Mouse (Mus musculus): ENCODE data around the gene Actrt2.

The Actrt2 gene

DNA sequence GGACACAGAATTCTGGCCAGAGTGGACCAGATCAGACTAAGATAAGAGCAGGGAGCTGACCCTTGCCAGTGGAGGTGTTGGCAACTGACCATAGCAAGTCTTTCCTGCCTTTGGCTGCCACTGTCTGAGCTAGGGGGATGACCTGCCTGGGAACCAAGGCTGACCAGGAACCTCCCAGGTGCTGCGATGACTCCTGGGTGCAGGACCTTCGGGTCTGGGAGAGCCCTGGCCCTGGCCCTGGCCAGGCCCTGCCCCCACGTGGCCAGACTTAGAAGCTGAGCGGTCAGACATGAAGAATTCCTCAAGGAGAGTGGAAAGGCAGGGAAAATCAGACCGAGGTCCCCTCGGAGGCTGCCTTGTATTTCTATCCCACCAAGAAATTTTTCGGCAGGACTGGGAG, 28.5 kb downstream of the Actrt2 start:
- peak; percentile 69 for DNase-seq (ENCODE audit: extremely low spot score, low spot score)

DNA sequence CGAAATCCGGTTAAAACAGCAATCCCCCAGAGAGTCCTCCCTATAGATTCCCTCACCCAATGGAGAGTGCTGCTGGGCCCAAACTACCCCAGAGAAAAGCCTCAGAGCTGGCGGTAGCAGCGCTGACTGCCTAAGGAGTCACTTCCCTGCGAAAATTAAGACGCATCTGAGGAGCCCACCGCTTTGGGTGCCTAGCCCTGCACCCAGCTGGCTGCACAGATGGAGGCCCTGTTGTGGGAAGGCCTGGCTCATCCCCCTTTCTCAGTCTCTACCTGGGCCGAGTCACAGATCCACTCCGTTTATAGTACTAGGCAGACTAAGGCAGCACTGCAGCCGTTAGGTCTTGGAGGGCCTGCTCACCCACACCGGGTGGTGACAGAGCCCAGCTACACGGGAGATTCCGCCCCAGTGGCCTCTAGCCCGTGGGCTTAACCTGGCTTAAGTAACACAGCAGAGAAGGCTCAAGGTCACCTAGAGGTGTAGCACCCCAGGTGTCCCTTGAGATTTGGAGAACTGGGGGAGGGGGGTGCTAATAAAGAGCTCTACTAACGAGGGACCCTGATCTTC, 29.3 kb downstream of the Actrt2 start:
- DNase-seq (ENCODE audit: extremely low spot score, low spot score): peak; percentile 48

DNA sequence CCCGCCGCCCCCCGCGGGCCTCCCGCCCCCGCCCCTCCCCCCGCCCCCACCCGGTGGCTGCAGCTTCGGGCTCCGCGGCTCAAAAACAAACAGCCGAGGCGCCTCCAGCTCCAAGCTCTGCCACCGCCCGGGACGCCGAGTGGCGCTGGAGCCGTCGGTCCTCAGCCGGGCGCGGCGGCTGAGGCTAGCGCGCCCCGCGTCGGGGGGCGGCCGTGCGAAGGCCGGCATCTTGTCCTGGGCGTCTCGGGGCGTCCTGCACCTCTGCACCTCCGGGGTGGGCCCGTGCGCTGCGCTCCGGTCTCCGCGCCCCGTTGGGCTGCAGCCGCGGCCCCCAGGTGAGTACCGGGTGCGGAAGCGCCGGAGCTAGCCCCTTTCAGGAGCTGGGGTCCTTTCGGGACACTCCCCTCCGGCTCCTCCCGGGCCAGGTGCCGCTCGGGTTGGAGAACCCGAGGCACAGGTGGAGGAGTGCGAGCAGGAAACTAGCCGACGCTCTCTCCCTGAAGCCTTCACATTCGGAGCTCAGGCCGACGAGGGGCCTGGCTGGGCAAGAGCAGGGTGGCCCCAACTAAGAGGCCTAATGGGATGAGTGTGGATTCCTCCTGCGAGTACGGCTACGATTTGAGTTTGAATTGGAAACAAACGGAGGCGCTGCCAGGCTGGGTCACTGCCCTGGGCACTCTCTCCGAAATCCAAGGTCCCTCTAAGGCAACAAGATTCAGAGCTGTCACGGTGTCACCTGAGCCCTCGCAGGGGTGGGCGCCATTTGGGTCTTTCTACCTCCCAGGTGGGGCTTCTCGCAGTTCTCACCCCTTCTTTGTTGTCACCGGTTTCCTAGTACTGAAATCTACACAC, 30.0 kb downstream of the Actrt2 start:
- DNase-seq (ENCODE audit: extremely low spot score, low spot score): peak; percentile 63

DNA sequence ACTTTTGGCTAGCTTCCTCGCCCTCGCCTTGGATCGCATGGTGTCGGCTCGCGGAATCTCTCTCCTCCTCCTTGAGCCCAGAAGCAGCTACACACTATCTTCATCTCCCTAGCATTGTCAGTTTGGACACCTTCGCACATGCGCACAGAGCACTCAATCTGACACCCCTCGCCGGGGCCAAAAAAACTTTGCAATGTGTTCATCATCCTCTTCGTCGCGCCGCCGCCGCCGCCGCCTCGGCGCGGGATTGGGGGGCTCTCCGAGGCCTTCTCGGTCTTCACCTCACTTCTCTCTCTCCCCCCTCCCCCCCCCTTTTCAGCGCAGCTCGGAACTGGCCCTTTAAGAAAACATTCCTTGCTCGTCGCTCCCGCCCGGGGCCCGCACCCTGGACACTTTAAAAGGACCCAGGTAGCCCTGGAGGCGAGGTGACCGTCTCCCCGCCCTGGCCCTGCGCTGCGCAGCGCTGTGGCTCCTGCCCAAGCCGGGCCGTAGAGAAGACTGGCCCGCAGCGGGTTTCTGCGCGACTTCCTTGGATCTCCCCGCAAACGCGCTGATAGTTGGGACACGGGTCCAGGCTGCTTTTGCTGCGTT, 30.9 kb downstream of the Actrt2 start, which contains the start of gene Prdm16:
Gene Prdm16 (minus strand): TSS at position 153 of the 591 bp plus-strand sequence.
- DNase-seq (ENCODE audit: extremely low spot score, low spot score): peak; percentile 77

DNA sequence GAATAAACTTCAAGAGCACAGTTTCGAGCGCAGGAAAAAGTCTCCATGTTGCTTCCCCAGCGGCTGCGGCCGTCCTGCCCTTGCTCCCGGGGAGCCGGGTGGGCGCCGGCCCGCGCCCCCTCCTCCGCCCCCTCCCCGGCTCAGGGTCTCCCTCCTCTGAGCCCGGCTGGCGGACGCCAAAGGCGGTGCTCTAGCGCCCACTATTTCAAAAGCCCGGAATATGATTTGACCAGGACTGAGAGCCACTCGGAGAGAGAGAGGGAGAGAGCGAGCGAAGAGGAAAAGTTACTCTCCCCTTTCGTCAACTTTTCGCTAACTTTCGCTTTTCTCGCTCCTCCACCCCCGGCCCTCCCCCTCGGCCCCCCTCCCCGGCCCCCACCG, 31.6 kb downstream of the Actrt2 start:
- DNase-seq (ENCODE audit: extremely low spot score, low spot score): no peak

- DNase-seq (ENCODE audit: extremely low spot score, low spot score): peak; percentile 89
Observed at GRCm38 (mm10) chr4:154635241-154636052, 32.2 kb downstream of the Actrt2 start.

DNA sequence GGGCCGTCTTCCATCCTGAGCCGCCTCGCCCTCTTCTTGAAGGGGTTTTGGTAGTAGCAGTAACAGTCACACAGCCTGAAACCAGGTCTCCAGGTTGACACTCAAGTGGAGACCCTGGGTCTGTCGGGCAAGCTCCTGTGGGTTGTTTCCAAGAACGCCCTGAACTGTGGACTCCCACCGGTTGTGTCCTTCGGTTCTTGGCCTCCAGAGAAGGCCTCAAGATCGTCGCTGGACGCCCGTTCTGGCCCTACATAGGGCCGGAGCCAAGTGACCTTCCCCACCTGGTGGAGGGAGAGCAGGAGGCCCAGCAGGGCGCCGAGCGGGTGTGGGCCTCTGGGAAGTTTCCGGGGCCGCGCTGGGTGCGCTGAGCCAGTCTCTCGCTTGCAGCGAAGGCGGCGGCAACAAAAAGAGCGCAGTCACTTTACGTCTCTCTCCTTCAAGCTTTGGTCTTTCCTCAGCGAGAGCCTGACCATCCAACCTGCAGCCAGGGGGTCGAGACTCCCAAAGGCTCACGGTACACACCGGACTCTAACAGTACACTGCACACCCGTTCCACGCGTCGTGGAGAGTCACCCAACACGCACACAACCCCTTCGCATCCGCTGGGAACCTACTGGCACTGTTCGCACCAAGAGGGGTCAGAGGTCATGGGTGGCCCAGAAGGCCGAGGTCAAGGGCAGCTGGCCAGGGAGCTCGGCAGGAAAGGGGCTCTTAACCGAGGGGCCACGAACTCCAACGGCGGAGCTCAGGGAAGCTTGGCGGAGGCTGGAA, 33.0 kb downstream of the Actrt2 start:
- peak; percentile 71 for DNase-seq (ENCODE audit: extremely low spot score, low spot score)

DNA sequence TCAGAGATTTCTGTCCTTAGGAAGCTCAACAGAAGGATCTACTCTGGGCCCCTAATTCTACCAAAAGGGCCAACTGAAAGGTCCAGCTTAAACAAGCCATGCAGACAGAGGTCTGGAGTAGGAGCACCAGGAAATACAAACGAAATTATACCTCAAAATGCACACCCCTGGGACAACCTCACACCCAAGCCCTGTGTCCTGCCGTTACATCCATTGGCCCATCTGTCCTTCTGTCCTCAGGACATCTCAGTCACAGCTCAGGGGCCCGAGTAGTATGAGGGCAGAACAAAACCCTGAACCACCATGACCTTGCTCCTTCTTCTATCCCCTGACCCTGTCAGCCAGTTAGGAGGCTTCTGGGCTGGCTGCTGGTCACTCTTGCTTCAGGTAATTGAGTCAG, 33.7 kb downstream of the Actrt2 start:
- DNase-seq (ENCODE audit: extremely low spot score, low spot score): peak; percentile 49

DNA sequence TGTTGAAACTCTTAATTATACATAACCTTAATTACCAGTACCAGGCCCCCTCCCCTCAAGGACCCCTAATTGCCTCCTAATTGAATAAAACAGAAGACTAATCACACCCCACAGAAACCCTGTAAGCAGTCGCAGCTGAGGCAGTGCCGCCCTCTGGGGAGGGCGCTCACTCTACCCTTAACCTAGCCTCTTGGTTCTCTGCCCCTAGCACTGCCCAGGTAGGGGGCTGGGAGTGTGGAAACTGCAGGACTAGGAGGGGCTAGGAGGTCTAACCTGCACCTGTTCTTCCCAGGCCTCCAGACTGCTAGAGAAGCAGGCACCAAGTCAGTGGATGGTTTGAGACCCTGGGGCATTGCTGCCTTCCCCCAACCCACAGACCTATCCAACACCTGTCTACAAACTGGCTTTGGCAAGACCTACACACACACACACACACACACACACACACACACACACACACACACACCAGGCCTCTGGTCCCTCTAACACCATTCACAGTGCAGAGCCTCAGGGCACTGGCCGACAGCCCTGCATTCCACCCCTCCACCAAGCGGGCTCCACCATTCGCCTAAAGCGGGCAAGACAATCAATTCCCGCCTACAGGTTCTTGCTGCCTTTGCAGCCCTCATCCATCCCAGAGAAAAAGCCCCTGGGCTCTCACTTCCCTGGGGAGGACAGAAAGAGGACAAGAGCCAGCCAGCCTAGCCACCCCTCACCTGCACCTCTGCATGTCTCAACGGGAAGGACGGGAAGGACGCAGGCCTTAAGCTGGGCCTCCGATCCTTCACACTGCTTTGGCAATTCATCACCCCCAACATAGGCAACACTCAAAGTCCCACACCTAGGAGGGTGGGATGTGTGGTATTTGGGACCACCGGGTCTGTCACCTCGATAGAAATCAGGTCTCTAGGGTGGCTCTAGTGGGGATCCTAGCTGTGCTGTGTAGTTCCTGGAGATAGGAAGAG, 34.6 kb downstream of the Actrt2 start:
- DNase-seq (ENCODE audit: extremely low spot score, low spot score): peak; percentile 53

DNA sequence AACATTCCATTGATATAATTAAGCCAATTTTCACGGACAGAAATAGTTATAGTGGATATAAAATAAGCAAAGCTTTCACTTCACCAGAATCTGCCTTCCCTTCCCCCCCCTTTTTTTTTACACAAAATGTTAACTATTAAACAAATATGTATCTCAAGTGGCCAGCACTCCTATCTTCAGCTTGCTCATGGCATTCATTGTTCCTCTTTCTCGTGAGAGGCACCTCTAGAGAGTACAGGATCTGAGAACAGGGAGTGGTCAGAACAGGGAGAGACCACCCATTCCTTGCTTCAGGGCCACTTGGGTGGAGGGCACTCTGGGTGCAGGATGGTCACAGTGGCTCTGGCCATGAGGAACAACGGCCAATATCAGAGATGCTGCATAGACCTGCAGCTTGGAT, 36.9 kb downstream of the Actrt2 start:
- DNase-seq (ENCODE audit: extremely low spot score, low spot score): no peak

GRCm38 (mm10) chr4:154627419-154628142, 40.1 kb downstream of the Actrt2 start:
- DNase-seq (ENCODE audit: extremely low spot score, low spot score): no peak

- no peak for DNase-seq (ENCODE audit: extremely low spot score, low spot score)
Observed at GRCm38 (mm10) chr4:154626282-154626681, 41.4 kb downstream of the Actrt2 start.

DNA sequence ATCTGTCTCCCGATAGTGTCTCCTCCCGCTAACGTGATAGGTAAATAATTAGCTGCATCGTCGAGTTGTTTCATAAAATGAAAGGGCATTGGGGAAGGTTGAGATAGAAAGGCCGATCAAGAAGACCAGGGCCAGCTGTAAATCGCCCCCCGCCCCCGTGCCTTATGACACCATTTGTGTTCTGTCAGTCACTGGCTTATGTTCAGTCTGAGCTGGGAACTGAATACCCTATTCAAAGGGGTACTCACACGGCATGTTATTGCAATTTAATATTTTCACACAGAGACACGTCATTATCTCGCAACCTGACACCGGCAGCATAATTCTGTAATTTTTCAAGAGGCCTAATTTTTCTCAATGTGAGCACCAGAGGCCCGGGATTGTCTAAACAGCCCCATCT, 42.0 kb downstream of the Actrt2 start:
- DNase-seq (ENCODE audit: extremely low spot score, low spot score): no peak

DNA sequence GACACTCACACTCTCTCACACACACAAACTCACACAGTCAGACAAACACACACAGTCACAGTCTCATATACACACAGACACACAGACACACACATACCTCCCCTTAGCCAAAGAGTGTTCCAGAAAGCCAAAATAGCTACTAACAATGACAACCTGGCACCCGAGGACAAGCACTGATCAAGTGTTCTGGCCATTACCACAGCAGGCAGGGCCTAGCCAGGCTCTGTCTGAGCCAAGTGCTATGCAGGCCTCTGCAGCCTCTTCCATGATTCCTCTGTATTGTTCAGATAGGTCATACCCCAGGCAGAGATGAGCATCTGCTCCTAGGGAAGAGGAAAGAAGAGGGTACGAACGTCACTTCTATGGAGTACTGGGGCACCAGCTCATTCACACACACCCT, 44.4 kb downstream of the Actrt2 start:
- no peak for DNase-seq (ENCODE audit: extremely low spot score, low spot score)

- no peak for DNase-seq (ENCODE audit: extremely low spot score, low spot score)
Observed at GRCm38 (mm10) chr4:154622521-154622920, 45.1 kb downstream of the Actrt2 start.
